In genomic region chr9:123156910-123157361, GRCm38 (mm10) we compare ENCODE assay signal across 8 mouse cellular contexts. TPM values are rescaled to one million over a fixed set of nuclear protein-coding genes. Genes with fewer than 3 reads are reported as not detected.
DNase-seq lines count a peak whose midpoint lies in the region; ATAC-seq and TF ChIP-seq lines count a peak whose summit lies in the region.

No protein-coding gene starts in this region.

- H3K4me2 ChIP-seq in hindbrain, embryonic 14.5 days (replicated peaks): peak overlapping the region; percentile 25

- peak overlapping the region; percentile 27; the same call in 1 of the 2 replicates for H3K9ac ChIP-seq in ES-E14 (ENCODE audit: insufficient read depth, low read depth, low read length, poor library complexity, severe bottlenecking)
- no peak overlapping the region for H3K9ac ChIP-seq in hindbrain, embryonic 14.5 days

- DNase-seq in ES-E14 (ENCODE audit: low read depth, low spot score): peak; percentile 24
- peak; percentile 69 for DNase-seq in brain, embryonic 14.5 days (ENCODE audit: low read depth)
- DNase-seq in gastrocnemius, postnatal 10 days: peak; percentile 73
- DNase-seq in hindbrain, embryonic 14.5 days (ENCODE audit: low spot score): no peak
- peak; percentile 56 for DNase-seq in limb, embryonic 10.5 days (ENCODE audit: low spot score)
- peak; percentile 30 for DNase-seq in midbrain, embryonic 10.5 days (ENCODE audit: low spot score)
- peak; percentile 33 to 66 for DNase-seq in spleen, postnatal 10 days (ENCODE audit: low spot score in 2 of 2)
- DNase-seq in frontal cortex, postnatal 25 days (ENCODE audit: low spot score in 2 of 2): no peak

- TF ChIP-seq POLR2A in brain, embryonic 14.5 days (IDR thresholded peaks at IDR 0.05; ENCODE audit: borderline replicate concordance, extremely low read depth, insufficient read depth, insufficient read length, poor library complexity, severe bottlenecking): no peak

- peaks cover 4% of the 10 kb centered on the region; the same call in 1 of the 2 replicates for H3K27me3 ChIP-seq in hindbrain, embryonic 14.5 days (ENCODE audit: control insufficient read depth, insufficient read depth, low read length)
- H3K27me3 ChIP-seq in limb, embryonic 10.5 days (ENCODE audit: low read depth, poor library complexity, severe bottlenecking): peaks cover 13% of the 10 kb centered on the region
- H3K27me3 ChIP-seq in midbrain, embryonic 10.5 days (ENCODE audit: low read depth, poor library complexity, severe bottlenecking): peaks cover 12% of the 10 kb centered on the region

- 29% methylated on average over 30 of the region's 30 CpGs for WGBS in hindbrain, embryonic 14.5 days
- 29% methylated on average over 30 of the region's 30 CpGs for WGBS in limb, embryonic 10.5 days
- 32% methylated on average over 30 of the region's 30 CpGs for WGBS in midbrain, embryonic 10.5 days

- no peaks in the 10 kb centered on the region for H3K9me3 ChIP-seq in ES-E14 (ENCODE audit: control insufficient read depth, insufficient read depth, low read depth, low read length)
- H3K9me3 ChIP-seq in hindbrain, embryonic 14.5 days (ENCODE audit: control insufficient read depth, low read length): no peaks in the 10 kb centered on the region
- no peaks in the 10 kb centered on the region for H3K9me3 ChIP-seq in limb, embryonic 10.5 days (replicated peaks)
- H3K9me3 ChIP-seq in midbrain, embryonic 10.5 days (replicated peaks): no peaks in the 10 kb centered on the region

- no peak overlapping the region for H3K27ac ChIP-seq in ES-E14 (ENCODE audit: insufficient read depth, low read depth, low read length, poor library complexity, severe bottlenecking)
- no peak overlapping the region for H3K27ac ChIP-seq in hindbrain, embryonic 14.5 days
- H3K27ac ChIP-seq in limb, embryonic 10.5 days: peak overlapping the region; percentile 56
- H3K27ac ChIP-seq in midbrain, embryonic 10.5 days (replicated peaks): peak overlapping the region; percentile 4; the same call in 1 of the 2 replicates

- H3K36me3 ChIP-seq in ES-E14 (ENCODE audit: control insufficient read depth, insufficient read depth, low read length, poor library complexity, severe bottlenecking): no peaks in the 10 kb centered on the region
- no peaks in the 10 kb centered on the region for H3K36me3 ChIP-seq in hindbrain, embryonic 14.5 days (replicated peaks; ENCODE audit: control insufficient read depth, insufficient read depth)
- H3K36me3 ChIP-seq in limb, embryonic 10.5 days: no peaks in the 10 kb centered on the region
- H3K36me3 ChIP-seq in midbrain, embryonic 10.5 days: no peaks in the 10 kb centered on the region

- H3K4me3 ChIP-seq in ES-E14 (ENCODE audit: insufficient read depth in 1 of 2, low read depth in 1 of 2, low read length in 2 of 2, poor library complexity in 1 of 2, severe bottlenecking in 1 of 2): peak overlapping the region; percentile 53 to 54; a peak in 3 of 4 replicates
- H3K4me3 ChIP-seq in hindbrain, embryonic 14.5 days (replicated peaks; ENCODE audit: low read length): no peak overlapping the region
- H3K4me3 ChIP-seq in limb, embryonic 10.5 days: peak overlapping the region; percentile 38
- peak overlapping the region; percentile 30 for H3K4me3 ChIP-seq in midbrain, embryonic 10.5 days

- H3K4me1 ChIP-seq in ES-E14 (ENCODE audit: control insufficient read depth in 2 of 2, insufficient read depth in 2 of 2, low read length in 2 of 2, poor library complexity in 1 of 2): peaks cover 0 to 3% of the 10 kb centered on the region in 2 experiments; a peak in 1 of 4 replicates
- no peaks in the 10 kb centered on the region for H3K4me1 ChIP-seq in hindbrain, embryonic 14.5 days (replicated peaks; ENCODE audit: control insufficient read depth, insufficient read depth, low read length)
- H3K4me1 ChIP-seq in limb, embryonic 10.5 days: 0 out of 2 replicates have a peak, but pooled peaks cover 11% of the 10 kb centered on the region
- peaks cover 7% of the 10 kb centered on the region for H3K4me1 ChIP-seq in midbrain, embryonic 10.5 days

- in situ Hi-C loops in ES-E14 (cut with MboI; ENCODE audit: low sequenced_read_pairs in 2 of 2, unreplicated experiment in 2 of 2): loop anchor here in 1 of 2 experiments (10.0 kb wide), 1 partner anchor 368 kb away; the partner anchor contains the start of gene Sacm1l

- TF ChIP-seq CTCF in brain, embryonic 14.5 days (IDR thresholded peaks at IDR 0.05; ENCODE audit: borderline replicate concordance, extremely low read depth, insufficient read depth, insufficient read length): no peak

- peak; percentile 56; the same call in 1 of the 2 replicates for ATAC-seq in hindbrain, embryonic 14.5 days (ENCODE audit: low FRiP score)

TF ChIP-seq in ES-E14, 5 proteins besides CTCF, POLR2A, EP300 and RAD21:
- TF ChIP-seq ZC3H11A (IDR thresholded peaks at IDR 0.05; ENCODE audit: borderline replicate concordance, low read depth, low read length): no peak

RNA-seq across cellular contexts. Expression of gene Clec3b, which starts 6.2 kb away (rescaled TPM):
- total RNA-seq in ES-E14 (2012; rRNA removed): 0.32 TPM in 1 of 2 replicates, not detected in the other
- polyA plus RNA-seq in brain, embryonic 14.5 days (2012; rRNA removed): 3.7 and 5.0 TPM in 2 replicates
- 100 to 1,000 TPM in 1 of 2 experiments, 10 to 100 TPM in 1; 92.5 to 112 TPM for total RNA-seq in gastrocnemius, postnatal 10 days (2021)
- polyA plus RNA-seq in hindbrain, embryonic 14.5 days (2014; fragmentation: Nextera tagmentation; extraction: Ambion mirVana): 0.60 and 0.64 TPM in 2 replicates
- polyA plus RNA-seq in limb, embryonic 10.5 days (2016; fragmentation: Nextera tagmentation; extraction: Ambion mirVana): 0.20 TPM in 1 of 2 replicates, not detected in the other
- polyA plus RNA-seq in midbrain, embryonic 10.5 days (2016; fragmentation: Nextera tagmentation; extraction: Ambion mirVana): 0.20 TPM in 1 of 2 replicates, not detected in the other

RNA-seq across cellular contexts. Expression of gene Exosc7, which starts 43.9 kb away (rescaled TPM):
- 83.4 and 94.6 TPM in 2 replicates for total RNA-seq in ES-E14 (2012; rRNA removed)
- polyA plus RNA-seq in brain, embryonic 14.5 days (2012; rRNA removed): 64.4 and 85.6 TPM in 2 replicates
- total RNA-seq in gastrocnemius, postnatal 10 days (2021): 10 to 100 TPM; 18.7 to 24.0 TPM
- 73.2 and 76.4 TPM in 2 replicates for polyA plus RNA-seq in hindbrain, embryonic 14.5 days (2014; fragmentation: Nextera tagmentation; extraction: Ambion mirVana)
- 120 and 148 TPM in 2 replicates for polyA plus RNA-seq in limb, embryonic 10.5 days (2016; fragmentation: Nextera tagmentation; extraction: Ambion mirVana)
- 138 and 157 TPM in 2 replicates for polyA plus RNA-seq in midbrain, embryonic 10.5 days (2016; fragmentation: Nextera tagmentation; extraction: Ambion mirVana)

RNA-seq across cellular contexts. Expression of gene Zdhhc3, which starts 43.9 kb away (rescaled TPM):
- total RNA-seq in ES-E14 (2012; rRNA removed): 36.6 and 37.8 TPM in 2 replicates
- 85.5 and 92.3 TPM in 2 replicates for polyA plus RNA-seq in brain, embryonic 14.5 days (2012; rRNA removed)
- 10 to 100 TPM; 43.3 to 46.9 TPM for total RNA-seq in gastrocnemius, postnatal 10 days (2021)
- polyA plus RNA-seq in hindbrain, embryonic 14.5 days (2014; fragmentation: Nextera tagmentation; extraction: Ambion mirVana): 63.6 and 71.7 TPM in 2 replicates
- polyA plus RNA-seq in limb, embryonic 10.5 days (2016; fragmentation: Nextera tagmentation; extraction: Ambion mirVana): 72.8 and 73.9 TPM in 2 replicates
- polyA plus RNA-seq in midbrain, embryonic 10.5 days (2016; fragmentation: Nextera tagmentation; extraction: Ambion mirVana): 79.2 and 81.9 TPM in 2 replicates

RNA-seq across cellular contexts. Expression of gene Cdcp1, which starts 58.9 kb away (rescaled TPM):
- 3.3 and 6.4 TPM in 2 replicates for total RNA-seq in ES-E14 (2012; rRNA removed)
- 0.59 and 0.60 TPM in 2 replicates for polyA plus RNA-seq in brain, embryonic 14.5 days (2012; rRNA removed)
- total RNA-seq in gastrocnemius, postnatal 10 days (2021): not detected
- polyA plus RNA-seq in hindbrain, embryonic 14.5 days (2014; fragmentation: Nextera tagmentation; extraction: Ambion mirVana): 0.09 and 0.33 TPM in 2 replicates
- 2.8 and 3.5 TPM in 2 replicates for polyA plus RNA-seq in limb, embryonic 10.5 days (2016; fragmentation: Nextera tagmentation; extraction: Ambion mirVana)
- 0.47 and 0.48 TPM in 2 replicates for polyA plus RNA-seq in midbrain, embryonic 10.5 days (2016; fragmentation: Nextera tagmentation; extraction: Ambion mirVana)

Comparison
In these comparisons a context has a peak if more than half of its experiments do, and no peak if none do; other contexts are left out.
1. DNase-seq: peak in ES-E14 (single experiment), brain, embryonic 14.5 days (single experiment), gastrocnemius, postnatal 10 days (single experiment), limb, embryonic 10.5 days (single experiment), midbrain, embryonic 10.5 days (single experiment) and spleen, postnatal 10 days (2 of 2); none in hindbrain, embryonic 14.5 days (single experiment) and frontal cortex, postnatal 25 days (0 of 2).
2. H3K27ac ChIP-seq: peak in limb, embryonic 10.5 days (single experiment) and midbrain, embryonic 10.5 days (single experiment); none in ES-E14 (single experiment) and hindbrain, embryonic 14.5 days (single experiment).